Mouse (Mus musculus) heart, embryonic 16.5 days (tissue): ENCODE results near the gene Igfbp4. TPM values are rescaled to one million over a fixed set of nuclear protein-coding genes. Genes with fewer than 3 reads are reported as not detected.

Source experiments
- ATAC-seq: fragments of 200-750 bp; cut with Nextera tagmentation; replicated peaks from 2 replicates; pipeline ENCODE4 v1.8.0; 2017; ENCODE audit warnings: moderate number of reproducible peaks; ENCODE audit not compliant: insufficient read depth, low FRiP score; ENCODE audit errors: extremely low read depth
- H3K27ac ChIP-seq: fragments of 300-500 bp; sonication (generic); 2 replicates; pipeline ENCODE4 v1.5.1; 2014; ENCODE audit warnings: mild to moderate bottlenecking, low read length, control low read depth, moderate library complexity
- H3K27me3 ChIP-seq: fragments of 300-500 bp; sonication (generic); 2 replicates; pipeline ENCODE4 v1.6.1; 2014; ENCODE audit warnings: low read length, mixed read lengths; ENCODE audit not compliant: control insufficient read depth, insufficient read depth
- H3K36me3 ChIP-seq: fragments of 300-500 bp; sonication (generic); 2 replicates; pipeline ENCODE4 v1.6.1; 2014; ENCODE audit not compliant: control insufficient read depth, insufficient read depth
- H3K4me1 ChIP-seq: fragments of 300-500 bp; sonication (generic); 2 replicates; pipeline ENCODE4 v1.6.1; 2014; ENCODE audit warnings: low read length, mixed read lengths; ENCODE audit not compliant: control insufficient read depth, insufficient read depth
- H3K4me2 ChIP-seq: fragments of 300-500 bp; sonication (generic); 2 replicates; pipeline ENCODE4 v1.6.1; 2014; ENCODE audit warnings: low read depth, mild to moderate bottlenecking, control low read depth, low read length
- H3K4me3 ChIP-seq: fragments of 300-500 bp; sonication (generic); 2 replicates; pipeline ENCODE4 v1.5.1; 2014; ENCODE audit warnings: mild to moderate bottlenecking, control low read depth, low read length
- H3K9ac ChIP-seq: fragments of 300-500 bp; sonication (generic); 2 replicates; pipeline ENCODE4 v1.6.1; 2014; ENCODE audit warnings: low read length, control low read depth
- H3K9me3 ChIP-seq: fragments of 300-500 bp; sonication (generic); replicated peaks from 2 replicates; pipeline ENCODE4 v1.6.1; 2016; ENCODE audit warnings: low read length; ENCODE audit not compliant: control insufficient read depth
- WGBS: fragments of 180-500 bp; shearing (Covaris S2); extraction: QIAGEN DNeasy Blood & Tissue Kit; methylation state at CpG from one replicate; pipeline ENCODE4 v1.1.7; 2014; 5-methylcytosine and 5-hydroxymethylcytosine counted together
- polyA plus RNA-seq: library from polyadenylated mRNA; unstranded; fragments of >200 nt; fragmentation: Nextera tagmentation; extraction: Ambion mirVana; gene quantifications from 2 replicates; pipeline ENCODE4 v1.2.1, GENCODE M21; 2015

Igfbp4 gene
- polyA plus RNA-seq, 1 experiment from 2014 or later: 377 TPM

DNA sequence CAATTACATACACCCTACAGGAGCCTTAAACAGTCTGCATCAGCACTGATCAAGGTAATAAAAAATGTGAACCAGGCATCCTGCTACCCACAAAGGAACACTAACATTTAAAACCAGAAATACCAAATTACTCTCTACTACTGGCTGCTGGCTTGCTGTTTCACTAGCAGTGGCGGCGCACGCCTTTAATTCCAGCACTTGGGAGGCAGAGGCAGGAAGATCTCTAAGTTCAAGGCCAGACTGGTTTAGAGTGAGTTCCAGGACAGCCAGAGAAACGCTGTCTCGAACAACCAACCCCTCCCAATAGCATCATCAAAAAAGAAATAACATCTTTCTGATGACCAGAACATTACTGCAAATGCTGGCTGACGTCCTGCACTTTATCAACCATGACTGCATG, 21.2 kb upstream of the Igfbp4 start:
- no peak for ATAC-seq
- peaks cover 40% of the 10 kb centered on the region for H3K36me3 ChIP-seq
- no peak overlapping the region for H3K4me3 ChIP-seq
- H3K4me2 ChIP-seq: no peak overlapping the region
- no peak overlapping the region for H3K27ac ChIP-seq
- 93% methylated on average over 6 of the region's 6 CpGs for WGBS
- no peak overlapping the region for H3K9ac ChIP-seq
- no peaks in the 10 kb centered on the region for H3K9me3 ChIP-seq
- H3K27me3 ChIP-seq: no peaks in the 10 kb centered on the region
- H3K4me1 ChIP-seq: peaks cover 17% of the 10 kb centered on the region

- peak overlapping the region; percentile 67 for H3K4me2 ChIP-seq
Observed at GRCm38 (mm10) chr11:99022384-99022933, 18.6 kb upstream of the Igfbp4 start.

DNA sequence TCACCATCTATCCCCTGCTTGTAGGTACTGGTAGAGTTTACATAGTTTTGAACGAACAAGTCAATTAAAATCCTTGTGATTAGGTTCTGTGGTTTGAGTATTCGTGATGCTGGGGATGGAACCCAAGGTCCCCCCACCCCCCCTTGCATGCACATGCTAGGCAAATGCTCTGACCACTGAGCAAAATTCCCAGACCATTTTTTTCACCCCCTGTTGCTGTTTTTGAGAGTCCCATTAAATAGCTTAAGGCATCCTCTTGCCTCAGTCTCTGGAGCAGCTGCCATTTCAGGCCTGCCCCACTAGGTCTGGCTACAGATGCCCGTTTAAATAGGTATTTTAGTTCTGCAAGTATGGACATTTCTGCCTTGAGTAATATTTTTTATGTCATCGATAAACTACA, 17.9 kb upstream of the Igfbp4 start:
- Histone ChIP-seq H3K4me2 (peak overlapping the region; percentile 67), H3K4me1 (peaks cover 17% of the 10 kb centered on the region), H3K36me3 (peaks cover 19% of the 10 kb centered on the region), H3K9ac (peak overlapping the region; percentile 87), H3K27ac (no peak overlapping the region), H3K27me3 (no peaks in the 10 kb centered on the region), H3K4me3 (peak overlapping the region; percentile 89), H3K9me3 (no peaks in the 10 kb centered on the region)
- ATAC-seq: no peak
- 8% methylated on average over 4 of the region's 4 CpGs for WGBS

More at GRCm38 (mm10) chr11:99022384-99022933, 18.6 kb upstream of the Igfbp4 start:
- 71% methylated on average over 5 of the region's 5 CpGs for WGBS
- no peaks in the 10 kb centered on the region for H3K9me3 ChIP-seq
- H3K9ac ChIP-seq: peak overlapping the region; percentile 87; the same call in 1 of the 2 replicates
- H3K27ac ChIP-seq: no peak overlapping the region
- peak overlapping the region; percentile 89 for H3K4me3 ChIP-seq
- H3K4me1 ChIP-seq: peaks cover 17% of the 10 kb centered on the region
- ATAC-seq: no peak
- H3K27me3 ChIP-seq: no peaks in the 10 kb centered on the region
- H3K36me3 ChIP-seq: peaks cover 23% of the 10 kb centered on the region

DNA sequence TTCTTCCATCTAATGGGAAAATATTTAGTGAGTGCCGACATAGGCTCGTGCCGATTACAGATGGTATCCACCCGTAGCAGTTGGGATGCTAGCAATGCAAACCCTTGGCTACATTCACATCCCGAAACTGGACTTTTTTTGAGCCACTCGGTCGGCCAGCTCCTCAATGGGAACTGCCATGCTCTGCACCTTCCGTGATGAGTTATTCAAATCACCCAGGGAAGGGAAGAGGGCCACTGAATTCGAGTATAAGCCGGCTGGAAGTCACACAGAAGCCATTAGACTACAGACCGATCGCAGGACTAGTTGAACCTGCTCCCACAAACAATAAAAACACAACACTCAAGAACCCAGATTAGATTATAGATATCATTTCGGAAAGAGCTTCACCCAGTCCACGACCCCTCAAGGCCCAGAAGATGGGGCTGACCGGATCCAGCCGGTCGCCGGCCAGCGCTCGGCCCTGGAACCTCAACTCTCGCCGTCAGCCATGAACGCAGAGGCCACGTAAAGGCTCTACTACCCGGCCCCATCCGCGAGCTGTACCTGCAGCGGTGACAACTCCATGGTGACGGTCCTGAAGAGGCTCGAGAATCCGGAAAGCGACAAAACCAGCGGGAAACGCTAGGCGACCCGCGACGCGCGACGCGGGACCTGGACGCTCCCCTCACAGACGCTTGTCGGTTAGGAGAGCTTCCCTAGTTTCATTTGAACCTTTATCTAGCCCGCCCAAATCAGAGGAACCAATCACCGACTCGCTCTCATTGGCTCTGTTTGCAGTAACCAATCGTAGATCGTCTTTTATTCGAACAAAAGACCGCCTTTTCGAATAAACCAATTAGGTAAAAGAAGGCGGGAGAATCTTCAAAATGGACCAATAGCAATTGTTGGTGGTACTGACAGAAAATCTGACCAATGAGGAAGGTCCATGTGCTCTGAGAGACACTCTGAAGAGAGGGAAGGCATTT, 17.3 kb upstream of the Igfbp4 start, which contains the start of gene Top2a:
Gene Top2a (minus strand): TSS at position 690 of the 968 bp plus-strand sequence.
- Histone ChIP-seq H3K4me2 (peak within 1 kb of the TSS; percentile 73), H3K9me3 (no peaks in the 10 kb centered on the region), H3K4me3 (peak within 1 kb of the TSS; percentile 89), H3K4me1 (peaks cover 17% of the 10 kb centered on the region), H3K9ac (peak within 1 kb of the TSS; percentile 87), H3K36me3 (peaks cover 16% of the 10 kb centered on the region), H3K27ac (peak within 1 kb of the TSS; percentile 63), H3K27me3 (no peaks in the 10 kb centered on the region)
- under 1% methylated on average over 54 of the region's 54 CpGs for WGBS
- ATAC-seq: peak; percentile 95

DNA sequence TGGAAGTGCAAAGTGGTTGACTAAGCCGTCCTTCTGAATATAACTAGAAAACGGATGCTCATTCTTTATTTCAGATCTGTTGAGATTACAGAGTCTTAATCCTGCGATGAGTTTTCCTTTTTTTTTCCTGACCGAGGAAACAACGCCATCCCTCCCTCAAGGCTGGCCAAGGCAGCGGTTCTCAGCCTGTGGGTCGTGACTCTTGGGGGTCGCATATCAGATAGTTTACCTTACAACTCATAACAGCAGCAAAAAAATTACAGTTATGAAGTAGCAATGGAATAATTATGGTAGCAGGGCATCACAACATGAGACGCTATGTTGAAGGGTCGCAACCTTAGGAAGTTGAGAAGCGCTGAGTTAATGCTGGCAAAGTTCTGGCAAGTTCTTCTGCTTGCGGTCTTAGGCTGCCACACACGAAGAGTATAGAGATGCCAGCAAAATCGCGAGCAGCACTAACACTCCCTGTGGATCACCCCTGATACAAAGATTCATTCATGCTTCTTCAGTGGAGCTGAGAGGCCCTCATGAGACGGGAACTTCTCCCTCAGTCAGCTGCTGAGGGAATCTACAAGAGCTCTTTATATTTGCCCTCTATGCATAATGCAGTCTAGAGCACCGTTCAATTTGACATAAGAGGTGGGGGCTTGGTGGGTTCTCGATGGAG, 16.4 kb upstream of the Igfbp4 start:
- Histone ChIP-seq H3K27ac (peak overlapping the region; percentile 63), H3K4me2 (peak overlapping the region; percentile 73), H3K36me3 (peaks cover 16% of the 10 kb centered on the region), H3K4me1 (peaks cover 17% of the 10 kb centered on the region), H3K9ac (peak overlapping the region; percentile 63), H3K27me3 (no peaks in the 10 kb centered on the region), H3K9me3 (no peaks in the 10 kb centered on the region), H3K4me3 (peak overlapping the region; percentile 89)
- no peak for ATAC-seq
- WGBS: 39% methylated on average over 18 of the region's 18 CpGs

DNA sequence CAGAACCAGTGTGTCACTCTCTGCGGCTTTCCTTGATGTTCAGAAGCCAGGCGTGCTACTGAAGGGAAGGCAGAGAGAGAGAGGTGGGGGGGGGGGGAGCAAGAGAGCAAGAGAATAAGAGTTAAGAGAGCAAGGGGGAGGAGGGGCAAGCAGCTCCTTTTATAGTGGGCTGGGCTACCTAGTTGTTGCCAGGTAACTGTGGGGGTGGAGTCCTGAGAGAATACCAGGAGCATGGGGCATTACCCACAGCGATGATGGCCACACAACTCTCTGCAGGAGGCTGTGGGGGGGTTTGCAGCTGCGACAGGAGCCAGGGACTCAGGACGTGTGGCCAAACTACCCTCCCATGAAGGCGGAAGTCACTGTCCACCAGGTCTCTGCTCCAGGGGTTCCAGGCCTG, 15.2 kb upstream of the Igfbp4 start:
- Histone ChIP-seq H3K9me3 (no peaks in the 10 kb centered on the region), H3K27me3 (no peaks in the 10 kb centered on the region), H3K27ac (no peak overlapping the region), H3K4me1 (peaks cover 17% of the 10 kb centered on the region), H3K4me3 (no peak overlapping the region), H3K4me2 (no peak overlapping the region), H3K36me3 (peaks cover 7% of the 10 kb centered on the region; the same call in 1 of the 2 replicates), H3K9ac (no peak overlapping the region)
- 83% methylated on average over 6 of the region's 6 CpGs for WGBS
- ATAC-seq: no peak

GRCm38 (mm10) chr11:99026899-99027440, 14.1 kb upstream of the Igfbp4 start:
- no peak for ATAC-seq
- Histone ChIP-seq H3K27ac (no peak overlapping the region), H3K36me3 (no peaks in the 10 kb centered on the region), H3K4me1 (peaks cover 14% of the 10 kb centered on the region), H3K9ac (no peak overlapping the region), H3K9me3 (no peaks in the 10 kb centered on the region), H3K27me3 (no peaks in the 10 kb centered on the region), H3K4me2 (no peak overlapping the region), H3K4me3 (no peak overlapping the region)
- 83% methylated on average over 12 of the region's 12 CpGs for WGBS

- Histone ChIP-seq H3K4me1 (peaks cover 12% of the 10 kb centered on the region), H3K9ac (no peak overlapping the region), H3K36me3 (no peaks in the 10 kb centered on the region), H3K4me2 (no peak overlapping the region), H3K9me3 (no peaks in the 10 kb centered on the region), H3K27me3 (0 out of 2 replicates have a peak, but pooled peaks cover 2% of the 10 kb centered on the region), H3K27ac (no peak overlapping the region), H3K4me3 (no peak overlapping the region)
- ATAC-seq: no peak
- WGBS: 74% methylated on average over 4 of the region's 4 CpGs
Observed at GRCm38 (mm10) chr11:99035350-99035749, 5.7 kb upstream of the Igfbp4 start.
